Mouse (Mus musculus) macrophage (primary cell): ENCODE measurements around the gene Negr1. TPM values are rescaled to one million over a fixed set of nuclear protein-coding genes. Genes with fewer than 3 reads are reported as not detected.

Experiments used
- H3K27ac ChIP-seq: fragments of 350-480 bp; formaldehyde crosslinking; 2 replicates; pipeline ENCODE4 v1.9.0; 2021
- H3K36me3 ChIP-seq: fragments of 350-480 bp; formaldehyde crosslinking; 2 replicates; pipeline ENCODE4 v1.9.0; 2021; ENCODE audit errors: inconsistent target
- H3K4me3 ChIP-seq: fragments of 350-480 bp; formaldehyde crosslinking; 2 replicates; pipeline ENCODE4 v1.9.0; 2021; ENCODE audit errors: inconsistent target
- H3K79me2 ChIP-seq: fragments of 350-480 bp; formaldehyde crosslinking; 2 replicates; pipeline ENCODE4 v1.9.0; 2021; ENCODE audit errors: inconsistent target
- WGBS: methylation state at CpG from one replicate; pipeline ENCODE4 v1.1.7; 2026; ENCODE audit warnings: inconsistent platforms; ENCODE audit not compliant: missing documents; 5-methylcytosine and 5-hydroxymethylcytosine counted together
- polyA plus RNA-seq: library from polyadenylated mRNA; stranded (reverse); fragments of 250-400 nt; gene quantifications from 3 replicates; pipeline ENCODE4 v1.2.4, GENCODE M21; 2018; ENCODE audit warnings: inconsistent platforms

Gene Negr1
- polyA plus RNA-seq, 1 experiment from 2014 or later = not detected

- 92% methylated on average over 1 of the region's 1 CpGs for WGBS
- Histone ChIP-seq H3K36me3 (no peaks in the 10 kb centered on the region), H3K4me3 (no peak overlapping the region), H3K27ac (no peak overlapping the region), H3K79me2 (no peaks in the 10 kb centered on the region)
These were observed 534.7 kb downstream of the Negr1 start for GRCm38 (mm10) chr3:157096284-157096683.

DNA sequence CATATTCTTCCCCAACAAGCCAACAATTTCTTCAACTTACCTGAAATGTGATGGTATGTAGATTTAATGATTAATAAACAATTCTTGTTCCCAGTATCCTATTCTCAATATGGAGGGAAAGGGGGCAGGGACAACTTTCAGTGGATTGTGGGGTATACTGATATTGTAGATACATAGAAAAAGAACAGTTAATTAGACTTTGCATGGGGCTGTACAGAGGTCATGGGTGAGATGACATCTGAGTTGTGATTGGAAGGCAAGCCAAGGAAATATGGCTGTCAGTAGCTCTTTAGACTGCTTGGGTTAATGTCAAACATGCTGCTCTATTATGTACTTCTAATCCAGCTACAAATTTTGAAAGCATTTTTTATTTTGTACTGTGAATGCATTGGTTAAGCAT, 535.9 kb downstream of the Negr1 start:
- Histone ChIP-seq H3K27ac (no peak overlapping the region), H3K79me2 (no peaks in the 10 kb centered on the region), H3K36me3 (no peaks in the 10 kb centered on the region), H3K4me3 (no peak overlapping the region)

- no peaks in the 10 kb centered on the region for H3K36me3 ChIP-seq
- no peaks in the 10 kb centered on the region for H3K79me2 ChIP-seq
- 91% methylated on average over 6 of the region's 6 CpGs for WGBS
- H3K4me3 ChIP-seq = no peak overlapping the region
- no peak overlapping the region for H3K27ac ChIP-seq
These were observed 536.8 kb downstream of the Negr1 start for GRCm38 (mm10) chr3:157098417-157098816.

DNA sequence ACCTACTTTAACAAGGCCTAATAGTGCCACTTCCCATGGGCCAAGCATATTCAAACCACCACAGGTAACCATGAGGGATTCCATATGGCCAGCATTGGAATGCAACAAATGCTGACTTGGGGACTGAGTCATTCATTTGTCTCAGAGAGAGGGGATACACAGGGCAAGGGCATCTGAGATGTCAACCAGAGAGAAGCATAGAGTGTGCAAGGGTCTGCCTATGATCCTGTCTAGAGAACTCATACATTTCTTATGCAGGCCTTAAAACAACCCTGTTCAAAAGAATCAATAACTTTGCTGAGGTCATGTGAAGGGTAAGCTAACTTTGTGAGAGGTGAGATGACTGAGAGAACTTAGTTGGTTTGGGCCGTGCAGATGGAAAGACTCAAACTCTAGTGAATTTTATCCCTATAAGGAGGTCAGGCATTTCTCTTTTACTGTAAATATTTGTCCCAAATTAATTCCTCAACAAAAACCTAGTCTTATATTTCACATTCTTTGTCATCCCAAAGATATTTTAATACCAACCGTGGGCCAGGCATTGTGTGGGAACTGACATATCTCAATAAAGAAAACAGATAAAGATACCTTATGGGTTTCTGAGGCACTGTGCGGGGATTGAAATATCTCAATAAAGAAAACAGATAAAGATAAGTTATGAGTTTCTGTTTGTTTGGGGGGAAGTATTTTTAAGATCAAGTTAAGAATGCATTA, 543.4 kb downstream of the Negr1 start:
- H3K4me3 ChIP-seq = no peak overlapping the region
- no peak overlapping the region for H3K27ac ChIP-seq
- H3K79me2 ChIP-seq = no peaks in the 10 kb centered on the region
- WGBS = 91% methylated on average over 3 of the region's 3 CpGs
- H3K36me3 ChIP-seq = no peaks in the 10 kb centered on the region

GRCm38 (mm10) chr3:157105580-157106264, 544.1 kb downstream of the Negr1 start:
- no peaks in the 10 kb centered on the region for H3K36me3 ChIP-seq
- no peak overlapping the region for H3K27ac ChIP-seq
- H3K4me3 ChIP-seq = no peak overlapping the region
- 88% methylated on average over 6 of the region's 6 CpGs for WGBS
- no peaks in the 10 kb centered on the region for H3K79me2 ChIP-seq

DNA sequence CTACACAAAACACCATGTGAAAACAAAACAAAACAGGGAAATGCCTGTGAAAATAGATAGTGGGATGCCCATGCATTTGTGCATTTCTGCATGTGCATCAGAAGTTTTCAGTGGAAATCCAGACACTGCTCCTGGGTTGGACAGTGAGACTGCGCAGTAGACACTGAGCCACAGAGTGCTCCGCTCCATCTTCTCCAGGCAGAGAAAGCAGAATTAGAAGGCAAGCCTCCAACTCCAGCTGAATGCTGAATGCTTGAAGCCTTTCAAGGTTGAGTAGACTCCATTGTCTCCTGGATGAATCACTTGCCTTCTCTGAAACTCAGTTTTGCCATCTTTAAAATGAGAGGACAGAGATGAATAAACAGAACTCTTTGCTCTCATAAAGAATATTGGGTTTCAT, 546.6 kb downstream of the Negr1 start:
- no peak overlapping the region for H3K4me3 ChIP-seq
- H3K27ac ChIP-seq = no peak overlapping the region
- WGBS = 97% methylated on average over 2 of the region's 2 CpGs
- H3K79me2 ChIP-seq = no peaks in the 10 kb centered on the region
- no peaks in the 10 kb centered on the region for H3K36me3 ChIP-seq

DNA sequence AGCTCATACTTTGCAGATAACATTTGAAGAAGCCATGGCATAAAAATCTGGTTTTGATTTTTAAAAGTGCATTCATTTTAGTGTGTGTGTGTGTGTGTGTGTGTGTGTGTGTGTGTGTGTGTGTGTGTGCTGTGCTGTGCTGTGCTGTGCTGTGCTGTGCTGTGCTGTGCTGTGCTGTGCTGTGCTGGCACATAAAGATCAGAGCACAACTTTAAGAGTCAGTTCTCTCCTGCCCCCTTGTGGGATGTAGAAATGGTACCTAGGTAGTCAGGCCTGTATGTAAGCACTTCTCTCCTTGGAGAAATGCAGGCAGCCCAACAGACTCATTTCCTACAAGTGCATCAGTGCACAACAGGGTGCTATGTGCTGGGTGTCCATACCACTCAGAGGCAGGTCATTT, 547.7 kb downstream of the Negr1 start:
- H3K36me3 ChIP-seq = no peaks in the 10 kb centered on the region
- H3K27ac ChIP-seq = no peak overlapping the region
- H3K79me2 ChIP-seq = no peaks in the 10 kb centered on the region
- no peak overlapping the region for H3K4me3 ChIP-seq

GRCm38 (mm10) chr3:157115105-157115760, 553.6 kb downstream of the Negr1 start:
- 75% methylated on average over 5 of the region's 5 CpGs for WGBS
- no peaks in the 10 kb centered on the region for H3K36me3 ChIP-seq
- no peak overlapping the region for H3K27ac ChIP-seq
- no peaks in the 10 kb centered on the region for H3K79me2 ChIP-seq
- no peak overlapping the region for H3K4me3 ChIP-seq

GRCm38 (mm10) chr3:157116024-157116423, 554.4 kb downstream of the Negr1 start:
- Histone ChIP-seq H3K36me3 (no peaks in the 10 kb centered on the region), H3K79me2 (no peaks in the 10 kb centered on the region), H3K4me3 (no peak overlapping the region), H3K27ac (no peak overlapping the region)
- WGBS = 88% methylated on average over 1 of the region's 1 CpGs

DNA sequence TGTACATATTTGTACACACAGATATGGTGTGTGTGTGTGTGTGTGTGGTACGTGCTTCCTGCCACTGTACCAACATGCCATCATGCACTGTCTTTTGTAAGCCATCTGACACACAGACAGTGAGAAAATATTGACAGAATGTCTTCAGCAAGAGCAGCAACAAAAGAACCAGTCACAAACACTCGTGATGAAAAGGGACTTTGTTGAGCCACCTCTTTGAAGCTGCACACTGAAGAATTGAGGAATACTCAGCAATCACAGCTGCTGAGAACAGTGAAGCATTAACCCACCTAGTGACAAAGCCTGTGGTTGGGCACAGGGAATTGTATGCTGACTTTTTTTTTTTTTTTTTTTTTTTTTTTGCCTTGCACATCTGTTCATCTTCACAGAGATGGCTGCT, 558.3 kb downstream of the Negr1 start:
- no peak overlapping the region for H3K4me3 ChIP-seq
- no peaks in the 10 kb centered on the region for H3K79me2 ChIP-seq
- no peaks in the 10 kb centered on the region for H3K36me3 ChIP-seq
- no peak overlapping the region for H3K27ac ChIP-seq
- 77% methylated on average over 2 of the region's 2 CpGs for WGBS

GRCm38 (mm10) chr3:157146124-157146855, 584.7 kb downstream of the Negr1 start:
- Histone ChIP-seq H3K4me3 (no peak overlapping the region), H3K36me3 (no peaks in the 10 kb centered on the region), H3K79me2 (no peaks in the 10 kb centered on the region), H3K27ac (no peak overlapping the region)
- 89% methylated on average over 14 of the region's 14 CpGs for WGBS

- no peaks in the 10 kb centered on the region for H3K36me3 ChIP-seq
- H3K4me3 ChIP-seq = no peak overlapping the region
- 76% methylated on average over 3 of the region's 3 CpGs for WGBS
- no peaks in the 10 kb centered on the region for H3K79me2 ChIP-seq
- H3K27ac ChIP-seq = no peak overlapping the region
These were observed 593.3 kb downstream of the Negr1 start for GRCm38 (mm10) chr3:157154902-157155301.

GRCm38 (mm10) chr3:157155513-157155912, 593.9 kb downstream of the Negr1 start:
- H3K4me3 ChIP-seq = no peak overlapping the region
- H3K27ac ChIP-seq = no peak overlapping the region
- H3K79me2 ChIP-seq = no peaks in the 10 kb centered on the region
- H3K36me3 ChIP-seq = no peaks in the 10 kb centered on the region

GRCm38 (mm10) chr3:157164840-157165595, 603.4 kb downstream of the Negr1 start:
- no peak overlapping the region for H3K27ac ChIP-seq
- H3K4me3 ChIP-seq = no peak overlapping the region
- no peaks in the 10 kb centered on the region for H3K79me2 ChIP-seq
- no peaks in the 10 kb centered on the region for H3K36me3 ChIP-seq
- WGBS = 85% methylated on average over 3 of the region's 3 CpGs
